Mouse (Mus musculus): ENCODE data around the gene Treh. TPM values are rescaled to one million over a fixed set of nuclear protein-coding genes. Genes with fewer than 3 reads are reported as not detected.

Treh gene
- polyA plus RNA-seq, 1 experiment: not detected

- Histone ChIP-seq H3K4me1 (ENCODE audit: control insufficient read depth, insufficient read depth, insufficient read length, low read length) (no peaks in the 10 kb centered on the region), H3K4me3 (ENCODE audit: insufficient read depth, low read depth, low read length) (no peak overlapping the region), H3K27ac (replicated peaks; ENCODE audit: low read depth, low read length) (no peak overlapping the region)
Observed at GRCm38 (mm10) chr9:44652027-44652426, 21.0 kb upstream of the Treh start.

GRCm38 (mm10) chr9:44653896-44654295 lies 19.1 kb upstream of the Treh start:
- no peaks in the 10 kb centered on the region for H3K4me1 ChIP-seq (ENCODE audit: control insufficient read depth, insufficient read depth, insufficient read length, low read length)
- H3K27ac ChIP-seq (replicated peaks; ENCODE audit: low read depth, low read length): no peak overlapping the region
- H3K4me3 ChIP-seq (ENCODE audit: insufficient read depth, low read depth, low read length): no peak overlapping the region

DNA sequence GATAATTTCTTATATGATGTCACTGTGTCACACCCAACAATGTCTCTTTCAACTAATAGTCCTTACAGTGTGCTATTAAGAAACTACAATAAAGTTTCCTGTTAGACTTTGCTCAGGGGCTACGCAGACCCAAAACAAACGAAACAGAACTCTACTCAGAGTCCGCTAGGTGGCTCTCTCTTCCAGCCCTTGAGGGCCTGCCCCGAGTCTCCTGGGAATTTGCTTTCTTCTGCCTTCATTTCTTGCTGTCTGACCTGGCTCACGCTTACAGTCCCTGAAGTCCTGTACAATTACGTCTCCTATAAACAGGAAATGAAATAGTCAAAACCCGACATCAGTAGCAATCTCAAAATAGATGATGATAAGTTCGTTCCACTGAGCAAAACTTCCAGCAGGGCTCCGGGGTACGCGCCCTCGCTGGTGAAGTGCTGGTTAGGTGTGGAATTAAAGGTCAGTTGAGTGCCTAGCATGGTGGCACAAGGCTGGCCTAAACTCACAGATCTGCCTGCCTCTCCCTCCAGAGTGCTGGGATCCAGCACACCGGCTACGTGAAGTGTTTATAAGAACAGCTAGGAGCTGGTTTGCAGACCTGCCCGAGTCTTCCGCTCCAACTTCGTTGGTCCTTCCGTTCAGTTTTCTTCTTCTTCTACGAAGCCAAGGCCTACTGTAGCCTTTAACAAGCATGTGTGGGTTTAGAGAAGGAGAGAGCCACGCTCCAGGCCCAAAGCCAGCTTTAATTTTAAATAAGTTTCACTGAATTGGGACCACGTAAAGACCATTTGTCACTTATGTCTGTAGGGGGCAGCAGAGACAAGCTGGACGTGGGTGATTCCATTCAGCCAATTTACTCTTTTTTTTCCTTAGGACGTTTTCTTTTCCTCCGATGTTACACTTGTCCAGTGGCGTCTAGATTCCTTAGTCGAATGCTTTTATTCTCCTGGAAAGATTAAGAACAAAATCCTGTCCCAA lies 17.7 kb upstream of the Treh start:
- Histone ChIP-seq H3K4me1 (ENCODE audit: control insufficient read depth, insufficient read depth, insufficient read length, low read length) (no peaks in the 10 kb centered on the region), H3K4me3 (ENCODE audit: insufficient read depth, low read depth, low read length) (peak overlapping the region; percentile 58), H3K27ac (replicated peaks; ENCODE audit: low read depth, low read length) (no peak overlapping the region)

DNA sequence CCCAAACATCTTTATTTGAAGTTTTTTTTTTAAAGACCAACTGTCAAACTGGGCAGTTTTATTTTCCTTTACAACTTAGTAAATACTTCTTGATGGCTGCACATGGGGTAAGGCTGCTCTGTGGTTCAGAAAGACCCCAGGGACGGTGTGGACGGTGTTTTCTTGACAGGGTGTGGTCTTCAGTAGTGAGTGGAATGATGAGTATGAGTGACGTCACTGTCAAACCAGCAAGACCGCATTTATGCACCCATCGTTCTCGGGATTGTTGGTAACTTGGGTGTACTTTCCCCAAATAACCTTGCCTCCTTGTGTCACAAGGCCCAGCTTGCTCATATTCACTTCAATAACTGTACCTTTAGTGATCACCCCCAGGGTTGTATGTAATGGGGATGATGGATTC lies 9.3 kb upstream of the Treh start:
- Histone ChIP-seq H3K4me1 (ENCODE audit: control insufficient read depth, insufficient read depth, insufficient read length, low read length) (no peaks in the 10 kb centered on the region), H3K27ac (replicated peaks; ENCODE audit: low read depth, low read length) (no peak overlapping the region), H3K4me3 (ENCODE audit: insufficient read depth, low read depth, low read length) (no peak overlapping the region)

GRCm38 (mm10) chr9:44671416-44671815 lies 1.6 kb upstream of the Treh start:
- Histone ChIP-seq H3K4me1 (ENCODE audit: control insufficient read depth, insufficient read depth, insufficient read length, low read length) (no peaks in the 10 kb centered on the region), H3K27ac (replicated peaks; ENCODE audit: low read depth, low read length) (no peak overlapping the region), H3K4me3 (ENCODE audit: insufficient read depth, low read depth, low read length) (no peak overlapping the region)

- H3K4me3 ChIP-seq (ENCODE audit: insufficient read depth, low read depth, low read length): no peak overlapping the region
- no peaks in the 10 kb centered on the region for H3K4me1 ChIP-seq (ENCODE audit: control insufficient read depth, insufficient read depth, insufficient read length, low read length)
- peak overlapping the region; percentile 58 for H3K27ac ChIP-seq (replicated peaks; ENCODE audit: low read depth, low read length)
Observed at GRCm38 (mm10) chr9:44672291-44672865, 655 bp upstream of the Treh start.

- Histone ChIP-seq H3K4me1 (ENCODE audit: control insufficient read depth, insufficient read depth, insufficient read length, low read length) (no peaks in the 10 kb centered on the region), H3K27ac (replicated peaks; ENCODE audit: low read depth, low read length) (no peak overlapping the region), H3K4me3 (ENCODE audit: insufficient read depth, low read depth, low read length) (no peak overlapping the region)
Observed at GRCm38 (mm10) chr9:44678288-44678871, 5.3 kb downstream of the Treh start.

DNA sequence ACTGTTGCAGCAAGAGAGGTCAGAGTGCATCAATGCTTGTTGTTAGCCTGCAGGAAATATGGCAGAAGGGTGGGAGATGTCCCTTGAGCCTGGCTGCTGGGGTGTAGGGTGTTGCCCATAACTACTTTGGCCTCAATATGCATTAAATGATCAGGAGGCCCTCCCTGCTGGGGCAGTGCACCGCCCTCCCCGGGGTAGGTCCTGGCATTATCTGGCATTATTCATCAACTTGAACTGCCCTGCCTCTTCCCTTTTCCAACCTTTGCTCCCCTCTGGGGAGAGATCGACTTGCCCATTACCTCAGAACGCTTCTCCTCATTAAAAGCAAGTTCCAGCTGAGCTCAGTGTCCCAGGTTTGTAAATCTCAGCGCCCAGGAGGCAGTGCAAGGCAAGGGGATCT lies 6.5 kb downstream of the Treh start:
- Histone ChIP-seq H3K4me3 (ENCODE audit: insufficient read depth, low read depth, low read length) (no peak overlapping the region), H3K27ac (replicated peaks; ENCODE audit: low read depth, low read length) (no peak overlapping the region), H3K4me1 (ENCODE audit: control insufficient read depth, insufficient read depth, insufficient read length, low read length) (no peaks in the 10 kb centered on the region)

DNA sequence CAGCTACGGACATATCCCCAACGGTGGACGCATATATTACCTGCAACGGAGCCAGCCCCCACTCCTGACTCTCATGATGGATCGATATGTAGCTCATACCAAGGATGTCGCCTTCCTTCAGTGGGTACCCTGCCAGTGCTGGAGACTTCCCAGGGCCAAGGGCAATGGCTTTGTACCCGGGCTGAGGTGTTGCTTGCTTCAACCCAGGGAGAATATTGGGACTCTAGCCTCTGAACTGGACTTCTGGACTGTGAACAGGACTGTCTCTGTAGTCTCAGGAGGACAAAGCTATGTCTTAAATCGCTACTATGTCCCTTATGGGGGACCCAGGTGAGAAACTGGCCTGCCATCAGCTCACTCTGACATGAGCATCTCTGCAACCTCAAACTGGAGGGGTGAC lies 10.0 kb downstream of the Treh start:
- H3K27ac ChIP-seq (replicated peaks; ENCODE audit: low read depth, low read length): no peak overlapping the region
- peaks cover 5% of the 10 kb centered on the region; the same call in 1 of the 2 replicates for H3K4me1 ChIP-seq (ENCODE audit: control insufficient read depth, insufficient read depth, insufficient read length, low read length)
- H3K4me3 ChIP-seq (ENCODE audit: insufficient read depth, low read depth, low read length): no peak overlapping the region

DNA sequence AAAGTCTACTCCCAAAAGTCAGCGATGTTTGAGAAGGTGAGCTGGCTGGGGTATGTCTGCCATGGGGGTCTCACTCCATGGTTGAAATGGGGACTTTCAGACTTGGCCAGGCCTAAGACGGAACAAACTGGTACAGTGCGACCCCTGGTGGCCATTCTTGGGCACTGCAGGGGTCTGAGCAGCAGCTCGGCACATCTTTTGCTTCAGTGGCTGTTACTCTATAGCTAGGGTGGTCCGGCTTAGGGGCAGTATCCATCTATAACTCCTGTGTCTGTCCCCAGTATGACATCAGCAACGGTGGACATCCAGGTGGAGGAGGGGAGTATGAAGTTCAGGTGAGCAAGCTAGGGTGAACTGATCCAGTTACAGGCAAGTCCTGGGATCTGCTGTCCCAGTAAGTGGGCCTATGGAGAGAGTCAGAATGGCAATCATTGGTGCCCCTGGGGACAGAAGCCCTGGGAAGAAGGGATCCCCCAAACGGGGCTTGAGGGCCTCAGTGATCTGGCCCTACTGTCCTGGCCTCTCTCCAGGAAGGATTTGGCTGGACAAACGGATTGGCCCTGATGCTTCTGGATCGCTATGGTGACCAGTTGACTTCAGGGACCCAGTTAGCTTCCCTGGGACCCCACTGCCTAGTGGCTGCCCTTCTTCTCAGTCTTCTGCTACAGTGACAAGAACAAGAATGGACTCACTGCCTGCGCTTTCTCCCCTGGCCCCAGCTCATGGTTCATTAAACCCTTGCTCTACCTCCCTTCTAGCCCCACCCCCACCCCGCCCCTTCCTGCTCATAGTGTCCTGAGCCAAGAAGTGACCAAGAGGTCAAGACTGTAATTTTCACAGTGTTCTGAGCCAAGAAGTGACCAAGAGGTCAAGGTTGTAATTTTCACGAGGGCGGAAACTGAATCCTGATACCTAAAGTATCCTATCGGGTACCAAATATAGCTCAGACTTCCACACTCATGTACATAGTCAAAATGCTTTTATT lies 12.6 kb downstream of the Treh start:
- Histone ChIP-seq H3K27ac (replicated peaks; ENCODE audit: low read depth, low read length) (peak overlapping the region; percentile 25; the same call in 1 of the 2 replicates), H3K4me1 (ENCODE audit: control insufficient read depth, insufficient read depth, insufficient read length, low read length) (peaks cover 5% of the 10 kb centered on the region; the same call in 1 of the 2 replicates), H3K4me3 (ENCODE audit: insufficient read depth, low read depth, low read length) (no peak overlapping the region; the same call in 1 of the 2 replicates)

DNA sequence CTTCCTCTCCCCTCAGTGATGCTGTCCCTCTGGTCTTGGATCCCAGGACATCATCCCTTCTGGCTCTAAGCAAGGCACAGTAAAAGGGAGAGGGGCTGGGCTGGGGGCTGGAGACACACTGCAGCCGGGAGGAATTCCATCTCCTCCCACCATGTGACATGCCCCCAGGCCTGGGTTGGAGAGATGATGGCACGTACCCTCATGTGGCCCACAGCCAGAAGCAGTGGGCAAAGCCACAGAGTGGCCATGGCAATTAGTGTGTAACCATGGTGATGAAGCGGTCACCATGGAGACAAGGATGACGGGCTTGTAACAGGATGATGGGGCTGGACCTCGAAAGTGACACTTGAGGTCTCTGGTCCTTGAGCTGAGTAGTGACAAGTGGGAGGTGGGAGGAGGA lies 13.6 kb downstream of the Treh start:
- no peak overlapping the region for H3K4me3 ChIP-seq (ENCODE audit: insufficient read depth, low read depth, low read length)
- H3K4me1 ChIP-seq (ENCODE audit: control insufficient read depth, insufficient read depth, insufficient read length, low read length): peaks cover 12% of the 10 kb centered on the region
- H3K27ac ChIP-seq (replicated peaks; ENCODE audit: low read depth, low read length): peak overlapping the region; percentile 32; the same call in 1 of the 2 replicates

- Histone ChIP-seq H3K27ac (replicated peaks; ENCODE audit: low read depth, low read length) (no peak overlapping the region), H3K4me3 (ENCODE audit: insufficient read depth, low read depth, low read length) (no peak overlapping the region), H3K4me1 (ENCODE audit: control insufficient read depth, insufficient read depth, insufficient read length, low read length) (peaks cover 17% of the 10 kb centered on the region)
Observed at GRCm38 (mm10) chr9:44688013-44688412, 15.0 kb downstream of the Treh start.

- Histone ChIP-seq H3K27ac (replicated peaks; ENCODE audit: low read depth, low read length) (no peak overlapping the region), H3K4me3 (ENCODE audit: insufficient read depth, low read depth, low read length) (no peak overlapping the region), H3K4me1 (ENCODE audit: control insufficient read depth, insufficient read depth, insufficient read length, low read length) (peaks cover 17% of the 10 kb centered on the region)
Observed at GRCm38 (mm10) chr9:44690641-44691040, 17.6 kb downstream of the Treh start.

- peak overlapping the region; percentile 35 for H3K27ac ChIP-seq (replicated peaks; ENCODE audit: low read depth, low read length)
- H3K4me1 ChIP-seq (ENCODE audit: control insufficient read depth, insufficient read depth, insufficient read length, low read length): peaks cover 11% of the 10 kb centered on the region
- H3K4me3 ChIP-seq (ENCODE audit: insufficient read depth, low read depth, low read length): no peak overlapping the region
Observed at GRCm38 (mm10) chr9:44691671-44692520, 18.9 kb downstream of the Treh start.
